Mouse (Mus musculus): ENCODE measurements at regions not wholly inside any gene's neighbourhood (a gene's known extent, or its start where the extent isn't known, plus 50 kb on each side); places are given as distances from the start of the nearest gene placed in this dataset.

DNA sequence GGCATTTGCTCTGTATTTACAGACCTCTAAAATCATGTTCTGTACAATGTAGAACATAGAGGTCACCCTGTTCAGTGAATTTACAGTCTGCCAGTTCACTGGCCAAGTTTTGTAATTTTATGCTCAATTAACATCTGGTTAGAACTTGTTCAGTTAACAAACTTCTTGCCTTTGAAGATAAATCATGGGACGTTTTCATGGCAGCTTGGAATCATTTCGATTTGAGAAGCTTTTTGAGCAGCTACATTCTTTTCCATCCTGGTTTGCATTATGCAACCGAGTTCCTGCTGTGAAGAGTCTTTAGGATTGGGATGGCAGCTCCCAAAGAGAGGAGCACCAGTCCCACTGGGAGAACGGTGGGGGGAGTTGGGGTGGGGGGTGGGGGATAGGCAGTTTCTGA, 206.3 kb upstream of the Megf9 start:
- TF ChIP-seq EP300 (IDR thresholded peaks at IDR 0.05; ENCODE audit: low read depth), result no peak
- no peak for TF ChIP-seq CTCF (IDR thresholded peaks at IDR 0.05; ENCODE audit: low read depth)
